Mouse (Mus musculus) adrenal gland, postnatal 4 days (tissue): ENCODE data around the gene Six3. TPM values are rescaled to one million over a fixed set of nuclear protein-coding genes. Genes with fewer than 3 reads are reported as not detected.

Experiments
- DNase-seq, 2 experiments: peaks; one replicate each; pipeline ENCODE4 v3.0.0; 2021 to 2022; ENCODE audit warnings: low spot score in 2 of 2, mixed read lengths in 2 of 2
- total RNA-seq, 2 experiments: library from RNA; stranded (reverse); gene quantifications; 2 replicates each; pipeline ENCODE4 v1.2.3; 2021

Gene Six3
- total RNA-seq, 2 experiments from 2014 or later = not detected

- DNase-seq = no peak
These were observed 1.6 kb upstream of the Six3 start for GRCm38 (mm10) chr17:85611521-85612515.

GRCm38 (mm10) chr17:85612526-85613265 lies 712 bp upstream of the Six3 start:
- DNase-seq = no peak

GRCm38 (mm10) chr17:85614011-85614721 lies 758 bp downstream of the Six3 start:
- no peak for DNase-seq

- no peak for DNase-seq
These were observed 1.4 kb downstream of the Six3 start for GRCm38 (mm10) chr17:85614722-85615331.

GRCm38 (mm10) chr17:85615586-85615985 lies 2.2 kb downstream of the Six3 start:
- DNase-seq = no peak

- DNase-seq = no peak
These were observed 3.4 kb downstream of the Six3 start for GRCm38 (mm10) chr17:85616526-85617500.

- DNase-seq = no peak
These were observed 4.4 kb downstream of the Six3 start for GRCm38 (mm10) chr17:85617566-85618358.

- DNase-seq = no peak
These were observed 5.1 kb downstream of the Six3 start for GRCm38 (mm10) chr17:85618359-85619112.

GRCm38 (mm10) chr17:85619113-85620085 lies 6.0 kb downstream of the Six3 start:
- no peak for DNase-seq

- no peak for DNase-seq
These were observed 6.7 kb downstream of the Six3 start for GRCm38 (mm10) chr17:85620086-85620481.

GRCm38 (mm10) chr17:85620680-85621504 lies 7.5 kb downstream of the Six3 start:
- no peak for DNase-seq

GRCm38 (mm10) chr17:85621505-85622310 lies 8.3 kb downstream of the Six3 start:
- DNase-seq = no peak

- no peak for DNase-seq
These were observed 9.2 kb downstream of the Six3 start for GRCm38 (mm10) chr17:85622493-85623157.

- no peak for DNase-seq
These were observed 10.0 kb downstream of the Six3 start for GRCm38 (mm10) chr17:85623161-85624050.
